Mouse (Mus musculus): ENCODE measurements around the gene Sergef. TPM values are rescaled to one million over a fixed set of nuclear protein-coding genes. Genes with fewer than 3 reads are reported as not detected.
"Not testable (repeated sequence)": the region's sequence is repeated elsewhere in the genome, so short reads cannot be mapped to it uniquely, and the experiment has no call there.

Gene Sergef
- polyA plus RNA-seq, 1 experiment = 3.5 TPM

DNA sequence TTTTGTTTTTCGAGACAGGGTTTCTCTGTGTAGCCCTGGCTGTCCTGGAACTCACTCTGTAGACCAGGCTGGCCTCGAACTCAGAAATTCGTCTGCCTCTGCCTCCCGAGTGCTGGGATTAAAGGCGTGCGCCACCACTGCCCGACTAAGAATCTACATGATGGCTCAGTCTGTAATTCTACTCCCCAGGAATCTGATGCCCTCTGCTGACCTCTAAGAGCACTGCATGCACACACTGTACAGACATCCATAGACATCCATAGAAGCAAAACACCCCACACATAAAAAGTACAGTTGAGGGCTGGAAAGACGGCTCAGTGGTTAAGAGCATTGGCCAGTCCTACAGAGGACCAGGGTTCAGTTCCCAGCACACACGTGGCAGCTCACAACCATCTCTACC lies 70.1 kb downstream of the Sergef start:
- H3K4me1 ChIP-seq (ENCODE audit: control insufficient read depth, insufficient read depth, insufficient read length, low read length); H3K4me3 ChIP-seq (ENCODE audit: insufficient read depth, low read depth, low read length): not testable (repeated sequence)

DNA sequence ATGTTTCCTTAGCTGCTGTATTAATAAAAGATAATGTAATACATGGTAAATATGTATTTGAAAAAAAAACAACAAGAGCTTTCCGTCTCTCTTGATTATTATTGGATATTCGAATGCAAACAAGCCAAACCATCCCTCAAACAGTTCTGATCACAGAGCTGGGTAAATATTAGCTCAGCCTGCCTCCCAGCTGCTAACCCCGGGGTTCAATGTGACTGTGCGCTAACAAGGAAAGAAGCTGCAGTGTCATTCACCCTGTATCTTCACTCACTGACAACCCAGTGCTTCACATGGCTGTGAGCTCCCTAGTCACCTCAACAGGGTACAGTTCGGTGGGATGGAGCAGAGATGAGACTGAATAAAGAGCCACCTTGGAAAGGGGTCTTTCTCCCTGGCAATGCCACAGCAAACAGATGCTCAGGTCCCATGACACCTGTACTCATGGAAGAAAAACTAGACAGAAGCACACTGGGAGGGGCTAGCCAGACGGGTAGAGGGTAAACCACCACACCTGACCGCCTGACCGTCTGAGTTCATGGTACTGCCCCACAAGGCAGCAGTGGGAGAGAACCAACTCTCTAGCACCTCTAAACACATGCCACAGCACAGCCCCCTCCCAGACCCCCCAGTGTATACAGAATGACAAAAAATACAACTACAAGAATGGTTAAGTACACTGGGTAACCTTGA lies 73.1 kb downstream of the Sergef start:
- H3K4me1 ChIP-seq (ENCODE audit: control insufficient read depth, insufficient read depth, insufficient read length, low read length) = peaks cover 2% of the 10 kb centered on the region; the same call in 1 of the 2 replicates
- no peak overlapping the region for H3K27ac ChIP-seq (replicated peaks; ENCODE audit: low read depth, low read length)

More for the DNA sequence above, 70.1 kb downstream of the Sergef start:
- H3K27ac ChIP-seq (replicated peaks; ENCODE audit: low read depth, low read length) = not testable (repeated sequence)

DNA sequence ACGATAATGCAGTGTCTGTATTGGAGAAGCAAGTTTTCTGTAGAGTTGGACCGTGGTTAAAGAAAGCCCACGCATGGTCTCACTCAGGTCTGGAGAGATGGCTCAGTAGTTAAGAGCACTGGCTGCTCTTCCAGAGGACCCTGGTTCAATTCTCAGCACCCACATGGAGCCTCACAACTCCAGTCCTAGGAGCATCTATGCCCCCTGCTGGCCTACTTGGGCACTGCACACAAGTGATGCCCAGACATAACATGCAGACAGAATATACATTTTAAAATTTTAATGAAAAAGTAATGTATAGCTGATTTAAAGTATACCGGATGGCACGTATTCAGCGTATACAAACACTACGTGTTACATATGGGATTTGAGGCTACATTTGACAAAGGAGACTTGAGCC lies 74.2 kb downstream of the Sergef start:
- H3K4me3 ChIP-seq (ENCODE audit: insufficient read depth, low read depth, low read length) = no peak overlapping the region
- H3K27ac ChIP-seq (replicated peaks; ENCODE audit: low read depth, low read length) = no peak overlapping the region
- H3K4me1 ChIP-seq (ENCODE audit: control insufficient read depth, insufficient read depth, insufficient read length, low read length) = peaks cover 2% of the 10 kb centered on the region; the same call in 1 of the 2 replicates

More for the DNA sequence above, 73.1 kb downstream of the Sergef start:
- no peak overlapping the region for H3K4me3 ChIP-seq (ENCODE audit: insufficient read depth, low read depth, low read length)

GRCm38 (mm10) chr7:46563801-46564200 lies 75.8 kb downstream of the Sergef start:
- Histone ChIP-seq H3K4me1 (ENCODE audit: control insufficient read depth, insufficient read depth, insufficient read length, low read length) (peaks cover 2% of the 10 kb centered on the region; the same call in 1 of the 2 replicates), H3K4me3 (ENCODE audit: insufficient read depth, low read depth, low read length) (no peak overlapping the region), H3K27ac (replicated peaks; ENCODE audit: low read depth, low read length) (no peak overlapping the region)

DNA sequence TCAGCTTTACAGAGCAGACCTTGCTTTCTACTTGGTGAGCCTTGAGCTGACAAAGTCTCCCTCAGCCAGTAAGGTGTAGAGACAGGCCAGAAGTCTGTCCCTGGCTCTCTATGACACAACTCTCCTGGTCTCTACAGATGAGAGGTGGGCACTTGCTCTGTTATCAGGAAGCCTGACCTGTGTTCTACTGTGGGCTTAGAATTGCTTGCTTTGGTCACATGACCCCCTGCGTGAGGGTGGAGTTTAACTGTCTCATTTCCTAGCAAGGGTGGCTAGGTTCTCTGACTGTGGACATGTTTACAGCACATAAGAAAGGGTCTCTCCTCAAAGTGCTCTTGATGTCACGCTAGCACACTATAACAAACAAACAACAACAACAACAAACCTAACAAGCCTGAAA lies 79.5 kb downstream of the Sergef start:
- H3K4me3 ChIP-seq (ENCODE audit: insufficient read depth, low read depth, low read length) = no peak overlapping the region
- peaks cover 2% of the 10 kb centered on the region; the same call in 1 of the 2 replicates for H3K4me1 ChIP-seq (ENCODE audit: control insufficient read depth, insufficient read depth, insufficient read length, low read length)
- no peak overlapping the region for H3K27ac ChIP-seq (replicated peaks; ENCODE audit: low read depth, low read length)

GRCm38 (mm10) chr7:46559643-46560042 lies 80.0 kb downstream of the Sergef start:
- no peak overlapping the region for H3K4me3 ChIP-seq (ENCODE audit: insufficient read depth, low read depth, low read length)
- no peak overlapping the region for H3K27ac ChIP-seq (replicated peaks; ENCODE audit: low read depth, low read length)
- no peaks in the 10 kb centered on the region for H3K4me1 ChIP-seq (ENCODE audit: control insufficient read depth, insufficient read depth, insufficient read length, low read length)

GRCm38 (mm10) chr7:46559006-46559405 lies 80.6 kb downstream of the Sergef start:
- H3K4me1 ChIP-seq (ENCODE audit: control insufficient read depth, insufficient read depth, insufficient read length, low read length) = no peaks in the 10 kb centered on the region
- no peak overlapping the region for H3K4me3 ChIP-seq (ENCODE audit: insufficient read depth, low read depth, low read length)
- no peak overlapping the region for H3K27ac ChIP-seq (replicated peaks; ENCODE audit: low read depth, low read length)

DNA sequence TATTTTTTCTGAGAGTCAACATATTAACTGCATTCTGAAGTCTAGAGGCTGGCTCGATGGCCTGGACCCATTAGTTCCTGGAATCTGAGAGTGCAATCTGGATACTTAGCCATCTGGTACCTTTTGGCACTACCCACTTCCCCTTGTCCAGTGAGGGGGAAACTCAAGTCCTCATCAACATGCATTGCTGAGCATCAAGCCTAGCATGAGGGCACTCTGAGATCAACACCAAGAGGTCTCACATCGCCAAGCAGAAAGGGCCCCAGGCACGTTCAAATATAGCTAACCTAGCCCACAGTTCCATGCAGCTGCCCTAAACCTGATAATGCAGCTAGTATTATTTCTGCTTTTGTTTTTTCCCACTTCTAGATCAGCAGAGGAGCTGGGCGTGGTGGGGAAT lies 81.6 kb downstream of the Sergef start:
- Histone ChIP-seq H3K27ac (replicated peaks; ENCODE audit: low read depth, low read length) (no peak overlapping the region), H3K4me3 (ENCODE audit: insufficient read depth, low read depth, low read length) (no peak overlapping the region), H3K4me1 (ENCODE audit: control insufficient read depth, insufficient read depth, insufficient read length, low read length) (no peaks in the 10 kb centered on the region; the same call in 1 of the 2 replicates)

DNA sequence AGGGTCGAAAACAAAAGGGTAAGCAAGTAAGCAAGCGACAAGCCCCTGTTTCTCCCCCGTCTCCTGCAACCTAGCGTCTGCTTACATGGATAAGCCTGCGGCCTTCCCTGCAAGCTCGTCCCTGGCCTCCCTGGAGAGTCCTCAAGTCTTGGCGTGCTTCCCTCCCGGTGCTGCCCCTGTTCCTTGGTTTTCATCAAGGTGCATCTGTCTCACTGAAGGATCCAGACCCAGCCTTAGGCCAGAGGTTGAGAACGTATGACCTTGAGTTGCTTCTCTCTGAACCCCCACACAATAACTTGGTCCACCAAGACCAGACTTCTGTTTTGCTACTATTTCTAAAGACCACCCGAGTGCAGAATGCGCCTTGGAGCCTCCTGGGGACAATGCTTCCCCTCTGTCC lies 82.2 kb downstream of the Sergef start:
- H3K4me1 ChIP-seq (ENCODE audit: control insufficient read depth, insufficient read depth, insufficient read length, low read length) = no peaks in the 10 kb centered on the region; the same call in 1 of the 2 replicates
- no peak overlapping the region for H3K4me3 ChIP-seq (ENCODE audit: insufficient read depth, low read depth, low read length)
- H3K27ac ChIP-seq (replicated peaks; ENCODE audit: low read depth, low read length) = no peak overlapping the region

DNA sequence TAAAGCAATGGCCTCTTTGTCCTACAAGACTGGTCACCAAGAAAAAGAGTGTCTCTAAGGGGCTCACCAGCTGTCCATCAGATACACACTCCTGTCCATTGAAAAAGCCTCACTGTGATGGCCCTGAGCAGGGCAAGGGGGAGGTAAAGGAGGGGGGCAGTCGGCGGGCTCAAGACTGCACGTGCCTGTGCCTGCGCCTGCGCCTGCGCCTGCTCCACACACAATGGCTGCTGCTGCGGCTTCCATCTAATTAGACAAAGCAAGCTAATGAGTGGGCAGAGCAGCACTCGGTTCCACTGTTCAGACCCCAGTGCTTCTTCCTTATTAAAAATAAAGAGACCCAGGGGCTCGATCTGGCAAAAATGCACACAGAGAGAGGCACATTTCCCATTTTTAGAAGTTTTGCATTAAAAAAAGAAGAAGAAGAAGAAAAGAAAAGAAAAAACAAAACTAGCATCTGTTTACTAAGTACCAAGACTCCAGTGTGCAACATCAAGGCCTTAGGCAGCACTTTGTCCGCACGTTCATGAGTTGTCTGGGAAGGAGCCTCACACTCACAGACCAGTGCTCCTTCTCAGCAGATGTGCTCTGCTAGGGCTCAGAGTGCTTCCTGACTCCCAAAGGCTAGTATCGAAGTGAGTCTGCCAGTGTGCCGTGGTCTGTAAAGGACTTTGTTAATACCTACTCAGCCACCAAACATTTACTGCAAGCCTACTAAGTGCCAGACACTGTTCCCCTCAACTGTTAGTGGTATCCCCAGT lies 83.1 kb downstream of the Sergef start:
- H3K27ac ChIP-seq (replicated peaks; ENCODE audit: low read depth, low read length) = no peak overlapping the region

DNA sequence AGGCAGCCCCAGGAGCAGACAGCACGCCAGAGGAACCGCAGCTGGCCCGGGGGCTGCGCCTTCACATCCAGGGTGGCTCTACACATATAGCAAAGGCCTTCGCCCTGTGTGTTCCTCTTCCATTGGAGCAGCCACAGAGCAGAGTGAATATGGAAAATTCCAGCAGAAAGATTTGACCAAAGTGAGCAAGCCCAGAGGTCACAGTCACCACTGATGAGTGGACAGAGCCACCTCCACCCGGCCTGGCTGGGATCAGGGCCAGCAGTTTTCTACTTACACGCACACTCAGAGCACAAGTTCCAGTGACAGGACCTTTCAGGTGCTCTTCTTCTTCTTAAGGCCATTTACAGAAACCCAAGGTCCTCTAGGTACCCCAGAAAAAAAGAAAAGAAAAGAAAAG lies 83.9 kb downstream of the Sergef start:
- H3K4me3 ChIP-seq (ENCODE audit: insufficient read depth, low read depth, low read length) = no peak overlapping the region
- no peak overlapping the region for H3K27ac ChIP-seq (replicated peaks; ENCODE audit: low read depth, low read length)
- H3K4me1 ChIP-seq (ENCODE audit: control insufficient read depth, insufficient read depth, insufficient read length, low read length) = no peaks in the 10 kb centered on the region; the same call in 1 of the 2 replicates

More for the DNA sequence above, 83.1 kb downstream of the Sergef start:
- Histone ChIP-seq H3K4me3 (ENCODE audit: insufficient read depth, low read depth, low read length) (no peak overlapping the region), H3K4me1 (ENCODE audit: control insufficient read depth, insufficient read depth, insufficient read length, low read length) (no peaks in the 10 kb centered on the region; the same call in 1 of the 2 replicates)

DNA sequence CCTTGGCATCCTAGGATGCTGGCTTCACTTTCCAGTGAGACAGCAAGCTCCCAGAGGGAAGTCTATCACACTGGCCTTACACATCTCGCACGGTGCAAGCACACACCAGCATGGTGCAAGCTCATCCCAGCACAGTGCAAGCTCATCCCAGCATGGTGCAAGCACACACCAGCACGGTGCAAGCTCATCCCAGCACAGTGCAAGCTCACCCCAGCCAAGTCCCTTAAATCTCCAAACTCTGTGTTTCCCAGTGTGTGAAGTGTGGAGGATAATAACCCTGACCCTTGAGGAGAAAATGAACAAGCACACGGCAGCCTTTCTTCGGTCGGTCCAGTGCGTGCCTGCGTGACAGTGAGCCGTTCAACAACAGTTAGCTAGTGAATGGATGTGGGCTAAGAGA lies 84.8 kb downstream of the Sergef start:
- H3K27ac ChIP-seq (replicated peaks; ENCODE audit: low read depth, low read length) = no peak overlapping the region
- H3K4me3 ChIP-seq (ENCODE audit: insufficient read depth, low read depth, low read length) = no peak overlapping the region
- H3K4me1 ChIP-seq (ENCODE audit: control insufficient read depth, insufficient read depth, insufficient read length, low read length) = no peaks in the 10 kb centered on the region; the same call in 1 of the 2 replicates

DNA sequence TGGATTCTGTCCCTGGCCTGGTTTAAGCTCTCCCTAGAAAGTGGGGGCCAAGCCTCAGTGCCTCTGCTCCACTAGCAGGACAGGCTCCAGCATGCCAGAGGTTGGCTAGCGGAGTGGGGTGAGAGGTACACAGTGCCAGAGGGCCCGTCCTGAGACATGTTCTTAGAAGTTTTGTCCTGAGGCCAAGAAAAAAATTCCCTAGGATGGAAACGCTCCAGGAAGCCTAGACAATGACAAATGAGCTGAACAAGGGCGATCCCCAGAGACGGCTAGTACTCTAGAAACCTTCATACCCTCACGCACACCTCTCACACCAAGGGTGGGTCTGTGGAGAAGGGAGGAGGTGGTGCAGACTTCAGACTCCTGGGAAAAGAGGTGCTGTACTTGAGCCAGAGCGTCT lies 85.6 kb downstream of the Sergef start:
- H3K27ac ChIP-seq (replicated peaks; ENCODE audit: low read depth, low read length) = no peak overlapping the region
- H3K4me1 ChIP-seq (ENCODE audit: control insufficient read depth, insufficient read depth, insufficient read length, low read length) = no peaks in the 10 kb centered on the region; the same call in 1 of the 2 replicates

DNA sequence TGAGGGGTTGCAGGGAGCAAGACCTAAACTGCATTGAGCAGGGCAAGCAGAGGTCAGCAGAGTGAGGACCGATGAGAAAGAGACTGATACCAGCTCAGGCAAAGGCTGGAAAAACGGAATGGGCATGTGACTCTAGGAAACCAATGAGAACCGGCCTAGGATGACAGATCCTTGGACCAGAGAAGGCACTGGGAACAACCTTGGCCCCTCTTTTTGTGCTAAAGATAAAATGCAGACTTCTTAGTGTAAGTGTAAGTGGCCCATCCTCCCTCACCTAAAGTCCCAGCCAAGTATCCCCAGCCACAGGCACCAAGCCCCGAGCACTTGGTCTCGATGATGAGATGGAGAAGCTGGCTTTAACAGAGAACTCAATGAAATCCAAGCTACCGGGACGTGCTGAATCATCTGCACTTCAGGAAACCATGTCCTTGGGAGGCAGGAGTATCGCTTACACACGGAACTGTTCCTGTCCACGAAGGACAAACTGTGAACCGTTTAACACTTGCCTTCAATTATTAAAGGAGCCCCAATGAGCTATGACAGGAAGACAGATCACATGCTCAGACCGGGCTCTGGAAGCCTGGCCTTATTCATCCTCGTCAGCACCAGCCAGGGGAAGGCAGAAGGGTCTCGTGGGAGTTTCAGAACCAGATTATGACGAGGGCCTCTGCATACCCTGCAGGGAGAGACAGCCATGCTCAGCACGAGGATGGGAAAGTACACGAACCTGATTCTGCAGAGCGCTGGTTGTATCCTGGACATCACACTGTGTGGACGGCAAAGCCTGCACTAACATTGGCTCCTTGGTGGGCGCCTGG lies 87.5 kb downstream of the Sergef start:
- Histone ChIP-seq H3K4me3 (ENCODE audit: insufficient read depth, low read depth, low read length) (no peak overlapping the region), H3K4me1 (ENCODE audit: control insufficient read depth, insufficient read depth, insufficient read length, low read length) (no peaks in the 10 kb centered on the region; the same call in 1 of the 2 replicates), H3K27ac (replicated peaks; ENCODE audit: low read depth, low read length) (no peak overlapping the region)

More for the DNA sequence above, 85.6 kb downstream of the Sergef start:
- no peak overlapping the region for H3K4me3 ChIP-seq (ENCODE audit: insufficient read depth, low read depth, low read length)

DNA sequence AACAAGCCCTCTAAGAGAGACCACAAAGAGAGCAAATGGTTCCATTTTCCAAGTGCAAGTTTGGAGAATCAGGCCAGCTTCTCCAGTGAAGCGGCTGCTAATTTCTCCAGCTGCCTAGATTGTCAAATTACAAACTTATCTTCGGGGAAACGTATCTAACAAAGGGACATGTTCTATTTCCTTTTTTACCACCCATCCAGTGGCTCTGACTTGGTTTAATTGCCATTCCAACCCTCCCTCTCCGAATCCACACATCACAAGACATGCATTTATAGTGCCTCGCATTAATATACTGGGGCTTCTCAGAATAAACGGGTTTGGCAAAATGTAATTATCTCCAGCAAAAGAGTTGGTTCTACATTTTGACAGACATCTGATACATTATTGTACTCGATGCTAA lies 88.4 kb downstream of the Sergef start:
- Histone ChIP-seq H3K4me1 (ENCODE audit: control insufficient read depth, insufficient read depth, insufficient read length, low read length) (no peaks in the 10 kb centered on the region; the same call in 1 of the 2 replicates), H3K27ac (replicated peaks; ENCODE audit: low read depth, low read length) (no peak overlapping the region), H3K4me3 (ENCODE audit: insufficient read depth, low read depth, low read length) (no peak overlapping the region)

All from brown adipose tissue, adult 24 weeks (tissue).